Mouse (Mus musculus) ES-Bruce4 (cell line): ENCODE results near the gene Gpr45. TPM values are rescaled to one million over a fixed set of nuclear protein-coding genes. Genes with fewer than 3 reads are reported as not detected.

Experiments used
- H3K27ac ChIP-seq: 2 replicates; pipeline ENCODE4 v1.5.1; 2012; ENCODE audit warnings: low read length, inconsistent platforms; ENCODE audit not compliant: insufficient read depth
- H3K27me3 ChIP-seq: 2 replicates; pipeline ENCODE4 v1.6.1; 2012; ENCODE audit warnings: mild to moderate bottlenecking, low read length, inconsistent platforms; ENCODE audit not compliant: control insufficient read depth, poor library complexity, insufficient read depth, severe bottlenecking
- H3K36me3 ChIP-seq: 2 replicates; pipeline ENCODE4 v1.6.1; 2012; ENCODE audit warnings: inconsistent platforms, mild to moderate bottlenecking, low read length, moderate library complexity; ENCODE audit not compliant: control insufficient read depth, poor library complexity, insufficient read depth, severe bottlenecking
- H3K4me1 ChIP-seq: one replicate; pipeline ENCODE4 v1.8.1; 2011; ENCODE audit warnings: low read length; ENCODE audit not compliant: control insufficient read depth, insufficient read depth
- H3K4me3 ChIP-seq: 2 replicates; pipeline ENCODE4 v1.5.1; 2011; ENCODE audit warnings: low read depth, mild to moderate bottlenecking, low read length
- H3K9ac ChIP-seq: 2 replicates; pipeline ENCODE4 v1.6.1; 2012; ENCODE audit warnings: low read depth, mild to moderate bottlenecking, inconsistent platforms; ENCODE audit not compliant: poor library complexity, severe bottlenecking
- H3K9me3 ChIP-seq: replicated peaks from 2 replicates; pipeline ENCODE4 v1.6.1; 2012; ENCODE audit warnings: mild to moderate bottlenecking, low read length, inconsistent platforms; ENCODE audit not compliant: control insufficient read depth, poor library complexity, insufficient read depth, severe bottlenecking
- CTCF ChIP-seq: IDR thresholded peaks from one replicate; pipeline ENCODE4 v1.8.1; 2011; ENCODE audit warnings: low read depth, low read length
- EP300 ChIP-seq: IDR thresholded peaks from 2 replicates; pipeline ENCODE4 v1.6.1; 2011; ENCODE audit warnings: low read depth, low read length; ENCODE audit not compliant: insufficient read depth
- POLR2A ChIP-seq: IDR thresholded peaks from one replicate; pipeline ENCODE4 v1.8.1; 2011; ENCODE audit warnings: low read length; ENCODE audit not compliant: insufficient read depth
- polyA plus RNA-seq: library from polyadenylated mRNA; stranded (reverse); fragments of >200 nt; gene quantifications from 2 replicates; pipeline ENCODE4 v1.2.4, GENCODE M21; 2011; ENCODE audit warnings: low read depth; ENCODE audit not compliant: missing spikeins, insufficient read depth, insufficient read length

The Gpr45 gene
- polyA plus RNA-seq, 1 experiment: 0.42 TPM

GRCm38 (mm10) chr1:43074791-43075190, 122.1 kb downstream of the Gpr45 start:
- no peaks in the 10 kb centered on the region for H3K27me3 ChIP-seq
- no peaks in the 10 kb centered on the region for H3K9me3 ChIP-seq
- no peak overlapping the region for H3K9ac ChIP-seq
- H3K27ac ChIP-seq: no peak overlapping the region
- no peaks in the 10 kb centered on the region for H3K36me3 ChIP-seq
- no peak overlapping the region for H3K4me3 ChIP-seq
- H3K4me1 ChIP-seq: no peaks in the 10 kb centered on the region
- TF ChIP-seq POLR2A (no peak), EP300 (no peak), CTCF (no peak)

GRCm38 (mm10) chr1:43078124-43078523, 125.5 kb downstream of the Gpr45 start:
- H3K27ac ChIP-seq: no peak overlapping the region
- no peaks in the 10 kb centered on the region for H3K4me1 ChIP-seq
- no peak overlapping the region for H3K4me3 ChIP-seq
- no peak overlapping the region for H3K9ac ChIP-seq
- no peaks in the 10 kb centered on the region for H3K27me3 ChIP-seq
- H3K36me3 ChIP-seq: no peaks in the 10 kb centered on the region
- no peaks in the 10 kb centered on the region for H3K9me3 ChIP-seq
- TF ChIP-seq EP300: no peak

GRCm38 (mm10) chr1:43082946-43083345, 130.3 kb downstream of the Gpr45 start:
- Histone ChIP-seq H3K27me3 (no peaks in the 10 kb centered on the region), H3K9me3 (no peaks in the 10 kb centered on the region), H3K27ac (no peak overlapping the region), H3K9ac (no peak overlapping the region), H3K36me3 (no peaks in the 10 kb centered on the region), H3K4me1 (no peaks in the 10 kb centered on the region), H3K4me3 (no peak overlapping the region)
- no peak for TF ChIP-seq EP300
- no peak for TF ChIP-seq CTCF
- TF ChIP-seq POLR2A: no peak

Other genes with a start within 250 kb of the Gpr45 start
- gene Mrps9, start 101.6 kb upstream of the Gpr45 start, polyA plus RNA-seq: 65.8 and 66.3 TPM in 2 replicates
- gene Tgfbrap1, start 145.8 kb downstream of the Gpr45 start, polyA plus RNA-seq: 9.6 and 9.8 TPM in 2 replicates
- 27.7 and 29.6 TPM in 2 replicates for gene AI597479, start 145.8 kb downstream of the Gpr45 start, polyA plus RNA-seq
- 11.6 and 13.3 TPM in 2 replicates for gene Fhl2, start 244.1 kb downstream of the Gpr45 start, polyA plus RNA-seq